Mouse (Mus musculus) ovary, adult 18-20 months (tissue): ENCODE results near the gene Gm20388.

Experiments used
- DNase-seq: peaks from one replicate; pipeline ENCODE4 v3.0.0; 2022; ENCODE audit warnings: low spot score, mixed read lengths

Gene Gm20388

DNA sequence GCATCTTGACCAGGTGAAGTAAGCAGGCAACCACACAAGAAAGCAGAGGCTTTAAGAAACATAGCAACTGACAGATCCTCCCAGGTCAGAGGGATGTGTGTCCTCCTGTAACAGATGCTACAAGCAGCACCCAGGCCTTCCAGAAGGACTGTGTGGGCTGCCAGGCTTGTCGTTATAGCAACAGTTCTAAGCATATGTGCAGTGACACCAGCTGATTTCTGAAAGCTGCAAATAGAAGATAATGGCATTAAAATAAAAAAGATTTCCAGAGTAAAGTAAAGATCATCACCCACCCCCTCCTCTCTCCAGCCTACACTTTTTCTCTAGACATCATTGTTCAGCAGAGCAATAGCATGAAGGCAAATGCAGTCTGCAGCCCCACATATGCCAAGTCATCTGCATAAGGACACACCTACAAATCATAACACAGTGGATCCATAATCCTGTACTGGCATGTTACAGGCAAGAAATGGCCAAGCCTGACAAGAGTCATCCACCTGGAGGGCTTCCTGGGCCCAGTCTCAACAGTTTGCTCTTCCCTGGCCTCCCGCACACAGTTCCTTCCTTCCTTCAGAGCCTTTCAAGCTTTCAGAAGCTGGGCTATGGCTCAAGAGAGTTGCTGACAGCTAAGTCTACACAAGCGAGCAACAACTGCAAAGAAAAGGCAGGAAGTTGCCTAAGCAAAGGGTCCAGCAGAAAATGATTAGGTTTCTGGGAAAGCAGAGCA lies 3021.4 kb downstream of the Gm20388 start:
- no peak for DNase-seq

DNA sequence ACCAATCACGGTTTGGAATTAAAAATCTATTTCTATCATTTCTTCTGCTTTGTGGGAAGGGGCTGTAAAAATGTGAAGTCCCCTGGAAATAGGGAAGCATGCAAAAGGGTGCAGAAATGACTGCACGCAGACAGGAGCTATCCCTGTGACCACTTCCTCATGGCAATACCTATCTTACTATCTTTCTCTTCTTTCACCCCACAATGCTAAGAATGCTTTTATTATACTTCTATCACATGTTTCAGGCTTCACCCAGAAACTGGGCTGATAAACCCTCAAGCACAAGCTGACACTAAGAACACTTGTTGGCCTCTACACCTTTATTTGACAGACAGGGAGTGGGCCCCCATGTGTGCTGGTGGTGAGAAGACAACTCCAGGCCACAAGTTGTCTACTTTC lies 3021.9 kb downstream of the Gm20388 start:
- no peak for DNase-seq

DNA sequence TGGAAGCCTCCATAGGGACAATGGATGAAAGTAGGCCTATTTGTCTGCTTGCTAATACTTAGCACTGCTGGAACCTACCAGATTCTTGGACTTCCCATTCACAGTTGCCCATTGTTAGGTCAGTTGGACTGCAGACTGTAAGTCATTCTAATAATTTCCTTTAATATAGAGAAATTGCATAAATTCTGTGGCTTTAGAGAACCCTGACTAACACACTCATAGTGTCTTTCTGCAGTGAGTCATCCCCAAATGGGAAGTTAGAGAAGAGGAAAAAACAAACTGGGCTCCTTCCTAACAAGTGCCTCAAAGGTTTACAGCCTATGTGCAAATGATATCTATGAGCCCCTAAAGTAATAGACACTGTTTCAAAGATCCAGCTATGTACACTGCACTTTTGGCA lies 3023.3 kb downstream of the Gm20388 start:
- no peak for DNase-seq

DNA sequence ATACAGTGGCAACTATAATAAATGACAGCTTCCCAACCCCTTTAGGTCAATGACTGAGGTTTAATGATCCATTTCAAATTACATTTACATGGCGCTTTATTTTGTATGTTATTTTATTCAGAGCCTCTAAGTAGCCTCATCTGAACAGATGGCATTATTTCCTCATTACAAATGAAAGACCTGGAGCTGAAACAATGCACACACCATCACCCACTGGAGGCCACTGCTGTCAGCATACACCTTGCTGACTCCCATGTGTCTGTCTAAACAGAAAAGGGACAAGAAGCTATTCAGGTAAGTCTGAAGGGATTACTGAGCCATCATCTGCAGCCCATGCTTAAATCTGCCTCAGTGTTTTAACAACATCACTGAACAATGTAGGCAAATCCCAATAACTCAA lies 3024.5 kb downstream of the Gm20388 start:
- DNase-seq: no peak

DNA sequence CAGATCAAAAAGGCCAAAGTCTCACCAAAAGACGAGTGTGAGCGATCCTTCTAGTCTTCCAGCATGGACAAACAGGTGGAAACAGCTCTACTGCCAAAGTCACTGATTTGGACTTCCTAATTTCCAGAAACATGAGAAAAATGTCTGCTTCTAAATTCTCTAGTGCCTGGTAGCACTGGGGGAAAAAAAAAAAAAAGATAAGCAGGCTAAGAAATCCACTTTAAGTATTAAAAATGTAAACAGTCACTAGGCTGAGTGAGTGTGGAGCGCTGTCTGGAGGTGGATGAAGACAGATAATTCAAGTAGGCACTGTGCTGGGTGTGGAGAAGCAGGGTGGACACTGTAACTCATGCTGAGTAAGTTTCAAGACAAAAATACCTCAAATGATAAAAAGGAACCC lies 3025.3 kb downstream of the Gm20388 start:
- no peak for DNase-seq

DNA sequence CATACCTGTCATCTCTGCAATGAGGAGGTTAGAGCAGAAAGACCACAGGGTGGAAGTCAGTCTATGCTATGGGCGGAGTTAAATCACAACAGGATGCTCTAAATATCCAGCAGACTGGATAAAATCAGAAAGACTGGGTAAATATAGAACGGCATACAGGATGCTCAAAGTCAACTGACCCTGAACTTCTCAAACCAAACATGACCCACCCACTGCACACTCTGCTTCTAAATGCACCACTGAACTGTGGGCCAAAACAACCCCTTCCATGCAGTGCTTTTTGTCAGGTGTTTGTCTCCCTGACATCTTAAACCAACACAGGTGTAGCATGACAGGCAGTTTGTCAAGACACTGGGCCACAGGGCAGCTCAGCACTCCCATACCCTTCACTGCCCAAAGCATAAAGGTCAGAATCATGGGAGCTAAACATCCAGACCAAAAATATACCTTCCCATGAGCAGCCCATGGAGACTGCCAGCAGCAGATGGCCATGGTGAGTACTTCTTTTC lies 3027.0 kb downstream of the Gm20388 start:
- DNase-seq: no peak

DNA sequence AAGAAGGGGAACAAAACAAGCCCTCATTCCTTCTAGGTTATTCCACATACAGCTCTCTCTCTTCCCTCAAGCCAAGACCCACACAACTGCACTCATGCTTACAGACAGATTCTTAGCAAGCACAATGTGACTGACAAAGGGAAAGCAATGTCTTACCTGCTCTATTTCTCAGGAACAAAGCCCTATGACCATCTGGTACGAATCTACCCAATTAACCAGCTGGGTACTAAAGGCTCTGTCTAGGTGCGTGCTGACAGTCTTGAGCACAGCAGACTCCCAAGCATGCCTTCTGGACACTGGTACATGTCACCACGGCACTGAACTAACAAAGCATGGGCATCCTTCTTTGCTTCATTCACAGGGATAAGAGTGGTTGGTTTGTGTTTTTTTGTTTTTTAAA lies 3027.5 kb downstream of the Gm20388 start:
- no peak for DNase-seq

DNA sequence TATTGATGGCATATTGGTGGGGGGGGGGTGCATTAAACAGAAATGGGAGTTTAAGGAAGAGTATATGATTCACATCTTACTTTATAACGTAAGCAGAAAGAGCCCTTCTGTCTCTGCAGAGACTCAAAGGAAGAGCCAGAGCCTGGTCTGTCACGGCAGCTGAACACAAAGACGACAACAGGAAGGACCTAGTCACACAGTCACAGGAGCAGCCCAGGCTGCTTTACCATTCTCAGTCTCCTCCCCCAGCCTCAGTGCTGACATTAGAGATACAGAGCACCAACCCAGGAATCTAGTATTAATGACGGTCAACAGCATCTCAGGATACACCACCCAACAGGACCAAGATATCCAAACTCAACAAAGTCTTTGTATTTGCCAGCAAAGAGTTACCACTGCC lies 3027.9 kb downstream of the Gm20388 start:
- DNase-seq: no peak

DNA sequence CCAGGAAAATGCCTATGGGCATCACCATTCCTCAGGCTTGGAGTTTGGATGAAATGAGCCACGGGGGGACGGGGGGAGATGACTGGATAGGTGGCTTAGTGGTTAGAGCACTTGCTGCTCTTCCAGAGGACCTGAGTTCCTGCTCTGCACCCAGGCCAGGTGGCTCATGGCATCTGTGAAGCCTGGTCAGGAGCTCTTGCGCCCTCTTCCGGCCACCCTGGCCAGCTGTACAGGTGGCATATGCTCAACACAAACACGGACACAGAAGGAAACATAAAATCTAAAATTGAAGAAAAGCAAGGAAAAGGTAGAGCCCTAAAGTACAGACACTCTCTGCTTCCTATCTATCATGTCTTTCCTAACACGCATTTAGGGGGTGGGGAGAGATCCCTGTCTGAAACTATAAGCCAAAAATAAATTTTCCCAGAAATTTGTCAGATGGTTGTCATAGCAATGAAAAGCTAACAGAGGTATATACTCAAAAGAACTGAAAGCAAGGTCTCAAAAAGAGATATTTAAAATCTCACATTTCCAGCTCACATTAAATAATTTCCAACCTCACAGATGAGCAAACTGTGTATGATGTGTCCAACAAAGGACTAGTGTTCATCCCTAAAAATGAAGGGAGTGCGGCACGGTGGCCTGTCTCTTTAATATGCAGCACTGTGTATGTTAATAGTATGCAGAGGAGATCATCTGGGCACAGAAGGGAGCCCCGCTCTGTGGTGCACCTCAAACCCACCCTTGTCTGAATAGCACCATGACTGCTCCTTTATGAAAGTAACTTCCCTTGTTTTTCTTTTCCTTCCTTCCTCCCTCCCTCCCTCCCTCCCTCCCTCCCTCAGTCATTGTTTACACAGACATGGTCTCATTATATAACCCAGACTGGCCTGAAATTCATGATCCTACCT lies 3032.4 kb downstream of the Gm20388 start:
- DNase-seq: no peak

DNA sequence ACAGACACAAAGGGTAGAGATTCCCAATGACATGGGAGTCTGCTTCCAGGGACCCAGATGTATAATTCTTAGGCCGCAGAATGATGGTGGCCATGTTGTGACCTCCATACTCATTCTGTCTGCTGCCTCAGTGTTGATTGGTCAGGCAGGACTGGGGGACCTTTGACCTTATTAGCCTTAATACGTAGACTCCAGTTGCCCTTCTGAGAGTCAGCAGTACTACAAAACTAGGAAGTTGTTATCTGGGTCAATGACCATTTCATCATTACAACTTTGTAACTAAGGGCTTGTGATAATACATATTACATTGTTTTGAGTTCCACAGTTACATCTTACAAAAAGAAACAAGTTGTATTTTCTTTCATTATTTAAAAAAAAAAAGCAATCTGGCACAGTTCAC lies 3035.1 kb downstream of the Gm20388 start:
- no peak for DNase-seq

DNA sequence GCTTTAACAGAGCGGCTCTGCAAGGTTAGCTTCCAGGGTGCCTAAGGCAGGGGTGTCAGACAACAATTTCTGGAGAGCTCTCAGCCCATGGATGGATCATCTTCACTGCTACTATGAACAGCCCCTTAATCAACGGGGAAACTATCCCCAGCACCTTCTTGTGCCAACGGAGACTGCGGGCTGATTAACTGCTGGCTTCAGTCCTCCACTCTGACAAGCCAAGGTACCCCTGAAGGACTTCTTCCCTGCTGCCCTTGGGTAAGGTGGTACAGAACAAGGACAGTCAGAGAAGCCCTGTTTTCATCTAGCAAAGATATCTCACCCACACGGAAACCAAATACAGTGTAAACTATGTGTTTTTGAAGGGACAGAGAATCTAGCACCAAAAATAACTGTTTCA lies 3039.1 kb downstream of the Gm20388 start:
- DNase-seq: no peak

DNA sequence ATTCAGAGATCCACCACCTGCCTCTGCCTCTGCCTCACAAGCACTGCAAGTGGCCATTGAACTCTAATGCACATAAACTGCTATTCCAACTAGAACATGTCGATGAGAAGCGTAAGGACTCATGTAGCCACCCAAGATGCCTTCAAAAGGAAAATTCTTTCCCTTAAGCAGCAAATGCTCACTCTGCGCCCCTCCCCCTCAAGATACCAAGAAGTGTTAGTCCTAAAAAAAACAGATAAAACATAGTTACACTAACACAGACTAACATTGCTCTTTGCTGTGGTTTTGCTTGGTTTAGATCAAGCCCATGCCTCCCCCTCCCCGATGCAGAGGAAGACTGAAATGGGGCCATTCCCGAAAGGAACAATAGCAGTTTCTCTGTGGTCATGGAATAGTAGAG lies 3040.8 kb downstream of the Gm20388 start:
- DNase-seq: no peak

DNA sequence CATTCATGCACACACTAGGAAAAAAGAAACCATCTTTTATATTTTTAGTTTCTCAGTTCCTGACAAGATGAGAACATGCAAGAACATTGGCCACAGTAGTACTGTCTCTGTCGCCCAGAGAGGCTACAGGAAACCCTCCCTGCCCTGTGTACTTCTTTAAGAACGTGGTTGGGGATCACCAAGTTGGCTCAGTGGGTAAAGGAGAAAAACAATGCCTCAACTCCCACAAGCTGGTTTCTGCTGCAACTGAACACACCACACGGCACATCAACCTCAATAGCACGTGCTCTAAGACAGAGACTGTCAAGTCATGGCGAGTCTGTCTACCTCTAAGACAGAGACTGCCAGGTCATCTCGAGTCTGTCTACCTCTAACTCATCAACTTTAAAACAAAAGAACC lies 3042.4 kb downstream of the Gm20388 start:
- no peak for DNase-seq

DNA sequence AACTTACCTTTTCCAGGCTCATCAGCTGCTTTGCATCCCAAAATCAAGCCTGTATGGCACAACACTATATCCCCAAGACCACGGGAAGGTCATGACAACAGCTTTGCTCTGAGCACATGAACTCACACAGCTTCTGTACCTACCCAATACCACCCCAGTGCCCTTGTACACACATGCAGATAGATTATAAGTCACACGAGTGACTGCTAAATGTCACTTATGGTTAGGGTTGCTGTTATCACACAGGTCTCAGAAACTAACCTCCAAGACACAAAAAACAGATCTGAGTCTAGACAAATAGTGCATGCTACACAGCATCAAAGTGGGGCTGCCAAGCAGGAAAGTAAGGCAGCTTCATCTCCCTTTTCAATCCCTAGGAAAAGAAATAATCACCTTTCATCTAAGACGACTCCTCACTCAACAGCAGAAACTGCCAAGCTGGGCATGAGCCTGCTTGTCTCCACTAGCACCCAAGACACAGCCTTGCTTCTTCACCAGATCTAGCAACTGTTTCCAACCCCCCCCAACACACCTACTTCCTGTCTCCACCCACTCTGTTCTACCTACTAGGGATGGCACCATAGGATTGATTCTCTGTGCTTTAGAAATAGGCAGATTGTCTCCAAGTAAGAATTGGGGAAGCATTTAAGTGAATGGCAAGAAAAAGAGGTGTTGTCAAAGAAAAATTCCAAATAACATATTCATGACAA lies 3043.6 kb downstream of the Gm20388 start:
- no peak for DNase-seq

DNA sequence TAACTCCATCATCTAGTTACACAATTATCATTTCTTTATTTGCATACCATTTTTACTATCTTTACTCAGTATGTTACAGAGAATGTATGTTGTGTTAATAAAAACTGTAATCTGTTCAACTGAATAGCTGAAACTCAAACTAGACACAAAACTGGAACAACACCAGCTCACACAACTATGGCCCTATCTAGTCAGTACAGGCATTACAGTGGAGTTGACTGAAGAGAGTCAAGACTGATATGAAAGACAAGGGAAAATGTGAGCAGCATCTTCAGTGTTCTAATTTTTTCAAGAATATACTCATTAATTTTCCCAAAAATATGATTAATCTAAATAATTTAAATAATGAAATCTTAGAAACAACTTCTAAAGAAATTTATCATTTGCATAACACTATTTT lies 3044.6 kb downstream of the Gm20388 start:
- no peak for DNase-seq

DNA sequence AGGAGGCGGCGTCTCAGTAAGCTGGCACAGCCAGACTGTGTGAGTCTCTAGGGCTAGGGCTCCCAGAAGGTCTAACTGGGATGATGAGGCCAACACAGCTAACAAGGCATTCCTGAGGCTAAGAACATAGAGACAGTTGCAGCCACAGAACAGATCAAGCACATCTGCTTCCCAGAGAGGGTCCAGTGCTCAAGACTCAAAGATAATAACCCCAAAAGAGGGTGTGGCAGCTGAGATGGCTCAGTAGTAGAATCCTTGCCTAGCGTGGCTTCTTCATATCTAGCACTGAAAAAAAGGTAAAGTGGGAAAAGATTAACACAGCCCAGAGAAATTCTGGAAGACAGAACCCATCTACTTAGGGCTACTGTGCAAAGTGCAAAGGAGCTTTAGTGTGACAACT lies 3045.4 kb downstream of the Gm20388 start:
- no peak for DNase-seq

DNA sequence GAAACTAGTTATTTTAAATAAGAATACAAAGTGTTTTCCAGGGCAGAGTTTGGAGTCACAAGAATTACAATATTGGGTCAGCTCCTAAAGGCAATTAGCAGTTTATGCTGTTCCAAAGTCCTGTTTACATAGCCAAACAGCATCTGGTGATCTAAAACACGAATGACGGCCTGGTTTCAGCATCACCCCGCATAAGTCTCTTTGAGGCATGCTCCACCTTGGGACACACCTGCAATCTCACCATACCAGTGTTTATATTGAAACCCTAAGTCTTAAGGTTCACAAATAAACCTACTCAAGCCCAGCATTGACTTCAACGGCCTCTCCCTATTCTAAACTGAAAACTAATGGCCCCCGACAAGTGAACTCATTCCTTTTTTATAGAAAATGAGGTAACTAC lies 3049.7 kb downstream of the Gm20388 start:
- no peak for DNase-seq

DNA sequence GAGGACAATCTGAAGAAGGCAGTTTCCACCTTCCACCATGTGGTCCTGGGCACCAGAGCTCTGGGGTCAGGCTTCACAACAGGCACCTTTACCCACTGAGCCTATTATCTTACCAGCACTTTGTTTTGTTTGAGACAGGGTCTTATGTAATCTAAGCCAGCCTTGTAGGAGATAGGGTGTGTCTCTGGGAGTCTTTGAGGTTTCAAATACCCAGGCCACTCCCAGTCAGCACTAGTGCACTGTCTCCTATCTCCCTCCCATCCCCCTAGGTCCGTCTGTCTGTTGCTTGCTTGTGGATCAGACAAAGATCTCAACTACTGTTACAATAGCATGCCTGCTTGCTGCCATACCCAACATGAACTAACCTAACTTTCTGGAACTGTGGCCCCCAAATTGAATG lies 3050.3 kb downstream of the Gm20388 start:
- no peak for DNase-seq

DNA sequence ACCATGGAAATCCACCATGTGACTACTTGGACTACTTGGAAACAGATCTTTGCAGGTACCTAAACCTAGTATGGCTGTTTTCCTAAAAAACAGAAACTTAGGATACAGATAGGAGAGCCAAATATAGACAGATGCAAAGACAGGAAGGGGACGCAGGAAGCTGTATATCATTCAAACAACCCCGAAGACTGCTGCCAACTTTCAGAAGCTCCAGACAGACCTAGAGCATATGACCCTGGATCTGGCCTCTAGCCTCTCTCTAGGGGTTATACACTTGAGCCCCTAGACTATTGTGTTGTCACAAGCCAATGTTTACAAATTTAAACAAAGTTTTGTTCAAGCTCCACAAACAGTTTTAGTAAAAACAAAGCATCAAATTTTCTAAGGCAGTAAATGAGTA lies 3050.8 kb downstream of the Gm20388 start:
- DNase-seq: no peak

DNA sequence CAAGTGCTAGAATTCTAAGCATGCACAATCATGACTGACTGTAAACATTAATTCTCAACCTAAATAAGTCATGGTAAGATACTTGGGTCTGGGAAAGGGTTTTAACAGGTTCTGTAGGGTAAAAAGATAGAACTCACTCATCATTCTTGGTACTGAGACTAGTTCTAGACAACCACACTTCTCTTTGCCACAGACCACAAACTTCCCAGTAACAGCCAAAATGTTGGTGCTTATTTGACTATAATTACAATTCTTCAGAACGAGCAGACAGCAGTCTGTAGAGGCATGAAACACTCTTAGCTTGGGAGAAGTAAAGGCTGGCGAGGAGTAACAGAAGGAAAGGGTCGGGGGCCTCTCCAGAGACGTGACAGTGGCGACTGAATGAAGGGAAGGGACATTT lies 3051.4 kb downstream of the Gm20388 start:
- no peak for DNase-seq

DNA sequence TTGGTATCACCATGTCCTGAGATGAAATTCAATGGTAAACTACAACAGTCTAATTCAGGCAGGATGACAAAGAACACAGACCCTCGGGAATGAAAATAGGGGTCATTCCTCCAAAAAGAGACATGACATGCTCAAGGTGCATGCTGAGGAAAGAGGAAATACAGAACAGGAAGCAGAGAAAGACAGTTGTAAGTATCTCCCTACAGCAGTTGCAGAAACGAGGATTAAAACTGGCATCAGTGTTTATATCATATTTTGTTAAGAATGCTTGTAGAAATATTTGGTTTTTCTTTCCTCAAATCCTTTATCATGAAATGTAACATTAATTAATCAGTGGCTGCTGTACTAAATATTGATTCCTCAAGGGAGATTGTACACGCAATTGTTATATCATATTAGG lies 3056.0 kb downstream of the Gm20388 start:
- no peak for DNase-seq

DNA sequence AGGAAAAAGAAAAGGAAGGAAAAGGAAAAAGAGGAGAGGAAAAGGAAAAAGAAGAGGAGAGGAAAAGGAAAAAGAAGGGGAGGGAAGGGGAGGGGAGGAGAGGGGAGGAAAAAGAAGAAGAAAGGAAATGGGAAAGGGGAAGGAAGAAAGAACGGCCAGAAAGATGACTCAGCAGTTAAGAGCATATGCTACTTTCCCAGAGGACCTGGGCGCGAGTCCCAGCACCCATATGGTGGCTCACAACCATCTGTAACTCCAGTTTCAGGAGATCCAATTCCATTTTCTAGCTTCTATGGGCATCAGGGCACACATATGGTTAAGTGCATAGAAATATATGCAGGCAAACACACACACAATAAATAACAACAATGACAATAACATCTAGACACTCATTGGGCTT lies 3057.5 kb downstream of the Gm20388 start:
- no peak for DNase-seq
